Mouse (Mus musculus): ENCODE data around the gene Usp31.

The Usp31 gene

DNA sequence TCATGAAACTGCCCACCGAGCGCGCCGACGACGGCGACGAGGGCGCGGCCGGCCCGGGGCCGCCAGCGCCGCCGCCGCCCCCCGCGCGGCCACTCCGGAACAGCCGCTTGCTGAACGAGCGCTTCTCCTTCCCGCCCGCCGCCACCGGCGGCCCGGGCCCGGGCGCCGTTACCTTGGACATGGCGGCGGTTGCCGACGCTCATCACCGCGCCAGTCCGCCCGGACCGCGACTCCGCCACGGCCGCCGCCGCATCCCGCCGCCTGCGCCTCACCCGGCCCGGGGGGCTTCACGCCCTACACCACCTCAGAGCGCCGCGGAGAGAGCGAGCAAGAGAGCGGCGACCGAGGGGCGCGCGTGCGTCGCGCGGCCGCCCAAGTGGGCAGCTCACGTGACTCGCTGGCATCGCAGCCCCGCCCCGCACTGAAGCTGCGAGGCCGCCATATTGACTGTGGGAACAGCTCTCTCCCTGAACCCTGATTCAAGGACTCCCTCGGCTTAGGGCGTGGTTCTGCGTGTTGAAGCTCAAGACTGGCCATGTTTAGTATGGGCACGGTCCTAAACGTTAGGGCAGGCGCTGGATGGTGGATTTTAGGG is at the start of gene Usp31:
Usp31 (minus strand) TSS at position 181 of the 595 bp plus-strand sequence.
- peak; percentile 98 for DNase-seq

DNA sequence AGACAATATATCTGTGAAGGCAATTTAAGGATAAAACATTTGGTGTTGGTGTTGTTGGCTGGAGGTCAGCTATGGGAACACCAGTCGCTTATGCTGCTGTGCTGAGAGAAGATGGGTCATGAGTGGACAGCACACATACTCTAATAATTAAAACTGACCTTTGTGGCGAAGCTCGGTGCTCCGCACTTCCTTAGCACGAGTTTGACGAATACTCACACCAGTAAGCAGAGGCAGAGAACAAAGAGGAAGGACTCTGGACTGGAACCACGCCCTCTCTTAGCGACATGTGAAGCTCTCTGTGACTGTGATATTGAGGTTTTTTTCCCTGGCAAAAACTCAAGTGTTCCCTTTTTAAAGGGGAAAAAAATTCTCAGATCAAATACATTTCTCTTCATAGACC is 47.7 kb upstream of the Usp31 start:
- DNase-seq = no peak

DNA sequence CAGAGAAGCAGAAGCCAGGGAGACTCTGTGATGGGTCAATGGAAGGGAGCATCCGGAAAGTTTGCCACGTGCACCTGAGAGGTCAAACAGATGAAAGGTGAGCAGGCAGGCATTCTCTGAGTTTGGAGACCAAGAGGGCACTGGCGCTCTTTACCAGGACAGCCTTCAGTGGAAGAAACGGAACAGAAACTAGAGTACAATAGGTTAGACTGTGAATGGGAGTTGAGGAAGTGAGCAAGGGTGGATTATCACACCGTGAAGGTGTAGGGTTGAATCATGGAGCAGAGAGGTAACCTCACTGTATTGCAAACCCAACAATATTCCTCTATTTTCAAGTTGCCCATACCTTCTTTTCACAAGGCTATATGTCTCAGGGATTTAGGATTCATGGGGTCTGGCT is 43.2 kb upstream of the Usp31 start:
- DNase-seq = no peak

DNA sequence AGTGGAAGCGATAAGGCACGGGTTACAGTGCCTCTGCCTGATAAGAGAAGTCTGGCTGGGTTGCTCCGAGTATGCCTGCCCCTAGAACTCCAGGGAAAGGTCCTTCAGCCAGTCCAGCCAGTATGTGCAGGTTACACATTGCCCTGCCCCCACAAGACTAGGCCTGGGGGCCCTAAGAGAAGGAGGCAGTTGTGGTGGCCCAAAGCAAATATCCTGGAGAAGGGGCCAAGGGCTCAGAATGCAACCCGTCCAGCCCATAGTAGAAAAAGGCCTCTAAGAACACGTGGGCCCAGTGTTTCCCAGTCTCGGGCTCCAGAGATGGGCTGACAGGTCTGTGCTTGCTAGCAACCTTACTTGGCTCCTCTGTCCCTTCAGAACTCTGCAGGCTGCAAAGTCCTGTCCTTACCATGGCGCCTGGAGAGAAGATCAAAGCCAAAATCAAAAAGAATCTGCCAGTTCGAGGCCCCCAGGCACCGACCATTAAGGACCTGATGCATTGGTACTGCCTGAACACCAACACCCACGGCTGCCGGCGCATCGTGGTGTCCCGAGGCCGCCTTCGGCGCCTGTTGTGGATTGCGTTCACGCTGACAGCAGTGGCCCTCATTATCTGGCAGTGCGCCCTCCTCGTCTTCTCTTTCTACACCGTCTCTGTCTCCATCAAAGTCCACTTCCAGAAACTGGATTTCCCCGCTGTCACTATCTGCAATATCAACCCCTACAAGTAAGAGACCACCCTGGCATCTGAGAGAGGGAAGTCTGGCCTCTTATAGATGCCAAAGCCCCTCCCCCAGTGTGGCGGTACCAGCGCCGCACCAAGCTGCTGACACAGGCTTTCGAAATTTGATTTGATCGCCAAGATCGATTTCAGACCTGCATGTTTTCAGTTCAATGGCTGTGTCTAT is 30.7 kb upstream of the Usp31 start:
- DNase-seq = no peak

DNA sequence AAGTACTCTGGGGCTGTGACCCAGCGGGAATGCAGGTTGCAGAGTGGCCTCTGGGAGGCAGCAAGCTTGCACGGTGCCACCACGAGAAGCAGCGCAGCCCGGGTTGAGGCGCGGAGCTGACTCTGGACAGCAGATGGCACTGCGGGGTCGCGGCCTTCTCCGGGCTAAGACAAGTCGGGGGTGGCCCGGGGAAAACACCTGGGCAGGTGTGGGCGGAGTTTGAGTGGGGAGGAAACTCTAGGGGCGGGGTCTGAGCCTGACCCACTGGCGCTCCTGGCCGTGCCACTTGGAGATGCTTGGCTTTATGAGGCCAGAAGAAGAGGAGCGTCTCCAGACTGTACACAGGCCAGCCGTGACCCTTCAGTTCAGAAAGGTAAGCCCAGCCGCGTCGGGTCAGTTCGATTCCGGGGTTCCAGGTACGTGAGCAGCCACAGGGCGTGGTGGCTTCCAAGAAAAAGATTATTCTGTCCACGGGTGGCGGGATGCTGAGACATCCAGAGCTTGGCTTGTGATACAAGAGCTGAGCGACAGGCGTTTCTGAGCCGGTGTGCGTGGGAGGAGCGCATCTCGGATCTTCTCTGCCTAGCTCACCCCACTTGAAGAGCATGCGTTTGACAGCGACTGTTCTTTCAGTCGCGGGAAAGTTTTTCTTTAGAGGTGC is 27.2 kb upstream of the Usp31 start, which contains the start of gene Scnn1g:
Scnn1g (plus strand) TSS at position 309 of the 661 bp plus-strand sequence.
- DNase-seq = peak; percentile 81

DNA sequence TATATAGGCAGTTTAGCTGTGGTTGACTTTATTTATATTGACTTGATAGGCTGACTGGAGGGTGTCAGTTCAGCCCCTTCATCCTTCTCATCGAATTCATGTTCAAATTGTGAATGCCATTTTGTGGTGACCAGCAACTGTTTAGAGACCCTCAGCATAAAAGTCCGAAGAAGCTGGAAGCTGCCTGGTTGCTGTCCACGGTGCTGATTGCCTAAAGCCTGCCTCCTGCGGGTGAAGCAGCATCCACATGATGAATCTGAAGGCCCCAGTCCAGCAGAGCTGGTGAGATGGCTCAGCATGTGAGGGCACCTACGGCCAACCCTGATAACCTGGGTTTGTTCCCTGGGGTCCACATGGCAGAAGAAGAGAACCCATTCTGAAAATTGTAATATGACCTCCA is 23.2 kb upstream of the Usp31 start:
- DNase-seq = no peak

DNA sequence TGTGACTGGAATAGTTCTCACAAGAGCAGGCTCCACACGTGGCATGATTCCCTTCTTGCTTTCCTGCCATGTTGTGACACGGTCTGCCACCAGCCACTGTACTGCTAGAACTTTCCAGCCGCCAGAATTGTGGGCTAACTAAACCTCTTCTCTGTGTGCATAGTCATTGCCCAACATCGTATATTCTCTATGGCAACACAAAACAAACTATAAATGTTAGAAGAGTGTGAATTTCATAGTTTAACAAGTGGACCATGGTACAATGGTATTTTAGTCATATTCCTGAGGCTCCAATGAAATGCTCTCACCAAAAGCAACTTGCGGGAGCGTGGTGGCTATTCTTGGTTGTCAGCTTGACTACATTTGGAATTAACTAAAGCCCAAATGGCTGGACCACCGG is 10.0 kb upstream of the Usp31 start:
- no peak for DNase-seq

DNA sequence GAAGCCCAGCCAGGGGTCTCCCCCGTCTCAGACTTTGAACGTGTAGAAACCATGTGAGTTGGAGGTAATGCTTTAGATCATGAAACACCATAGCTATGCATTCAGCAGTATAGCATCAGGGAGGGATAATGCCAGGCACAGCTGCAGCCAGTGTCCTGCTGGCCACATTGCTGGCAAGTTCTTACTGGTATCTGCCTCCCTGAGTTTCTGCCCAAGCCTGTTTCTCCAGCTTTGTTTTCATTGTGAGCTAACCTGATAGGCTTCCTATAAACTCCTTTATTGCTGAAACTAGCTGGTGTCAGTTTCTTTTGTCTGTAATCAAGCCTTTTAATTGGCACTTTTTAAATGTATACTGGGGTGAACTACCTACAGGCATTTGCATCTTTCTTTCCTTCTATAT is 4.1 kb upstream of the Usp31 start:
- no peak for DNase-seq

DNA sequence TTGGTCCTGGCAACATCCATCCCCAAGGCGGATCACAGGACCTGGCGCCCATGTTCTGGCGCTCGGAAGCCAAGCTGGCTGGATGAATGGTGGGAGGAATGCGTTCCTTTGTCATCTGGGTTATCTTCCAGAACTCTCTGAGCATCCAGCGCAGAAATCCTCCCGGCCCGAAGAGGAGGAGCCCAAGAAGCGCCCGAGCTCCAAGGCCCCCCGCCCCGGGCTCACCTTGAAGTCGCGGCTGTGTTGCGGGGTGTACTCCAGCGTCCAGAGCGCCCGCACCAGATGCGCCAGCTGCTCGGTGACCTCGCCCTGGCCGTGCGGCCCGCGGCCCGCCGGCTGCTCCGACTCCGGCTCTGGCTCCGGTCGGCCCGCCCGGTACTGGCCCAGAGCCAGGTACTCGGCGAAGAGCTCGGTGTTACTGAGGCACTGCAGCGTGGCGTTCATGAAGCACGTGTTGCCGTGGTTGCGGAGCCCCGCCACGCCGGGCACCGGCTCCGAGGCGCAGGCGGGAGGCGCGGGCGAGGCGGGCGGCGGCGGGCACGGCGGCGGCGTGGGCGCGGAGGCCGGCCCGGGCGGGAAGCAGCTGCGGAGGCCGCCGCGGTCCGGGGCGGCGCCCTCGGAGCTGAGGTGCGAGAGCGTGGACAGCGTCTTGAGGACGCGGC is 511 bp downstream of the Usp31 start:
- peak; percentile 42 for DNase-seq

DNA sequence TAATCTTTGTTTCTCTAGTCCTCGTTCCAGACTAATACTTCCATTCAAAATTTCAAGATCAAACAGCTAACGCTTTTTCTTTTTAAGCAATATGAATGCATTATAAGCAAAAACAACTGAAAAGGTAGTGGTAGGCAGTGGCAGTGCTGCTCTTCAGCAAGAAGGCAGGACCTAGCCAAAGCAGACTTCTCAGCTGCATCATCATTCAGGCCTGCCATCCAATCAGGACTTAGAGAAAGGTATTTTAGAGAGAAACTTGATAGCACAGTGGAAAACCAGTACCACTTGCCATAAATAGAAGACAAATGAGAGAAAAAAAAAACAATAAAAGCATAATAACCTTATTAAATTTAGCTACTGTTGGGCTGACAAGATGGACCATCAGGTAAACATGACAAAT is 2.0 kb downstream of the Usp31 start:
- no peak for DNase-seq

DNA sequence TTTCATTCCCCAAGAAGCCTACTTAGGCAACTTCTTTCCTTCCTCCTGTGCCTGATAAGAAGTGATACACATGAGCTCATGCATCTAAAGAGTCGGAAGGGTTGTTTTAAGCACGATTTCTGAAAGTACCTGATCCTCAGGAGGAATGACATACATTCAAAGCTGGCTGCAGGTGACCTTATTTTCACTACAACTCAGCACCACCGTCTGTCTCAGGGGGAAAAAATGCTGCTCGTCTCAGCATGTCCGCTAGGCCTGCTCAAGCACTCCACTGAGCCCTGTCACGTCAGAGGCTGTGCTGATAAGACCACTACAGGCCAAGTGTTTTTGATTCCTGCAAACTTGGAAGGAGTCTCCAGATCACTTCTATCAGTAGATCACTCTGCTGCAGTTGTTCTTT is 5.1 kb downstream of the Usp31 start:
- DNase-seq = no peak

DNA sequence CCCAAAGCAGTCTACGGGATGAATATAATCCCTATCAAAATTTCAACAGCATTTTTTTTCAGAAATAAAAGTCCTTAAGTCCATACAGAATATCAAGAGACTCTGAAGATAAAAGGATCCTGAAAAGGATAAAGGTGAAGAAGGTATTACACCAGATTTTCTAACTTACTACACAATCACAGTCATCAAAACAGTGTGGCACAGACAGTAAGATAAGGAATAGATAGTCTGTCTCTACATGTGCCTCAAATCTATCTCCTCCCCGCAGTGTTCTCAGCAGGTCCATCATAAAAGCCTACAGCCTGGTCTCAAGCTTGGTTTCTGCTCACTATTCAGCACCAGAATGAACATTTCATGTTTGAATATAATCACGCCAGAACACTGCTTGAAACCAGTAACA is 6.6 kb downstream of the Usp31 start:
- no peak for DNase-seq

DNA sequence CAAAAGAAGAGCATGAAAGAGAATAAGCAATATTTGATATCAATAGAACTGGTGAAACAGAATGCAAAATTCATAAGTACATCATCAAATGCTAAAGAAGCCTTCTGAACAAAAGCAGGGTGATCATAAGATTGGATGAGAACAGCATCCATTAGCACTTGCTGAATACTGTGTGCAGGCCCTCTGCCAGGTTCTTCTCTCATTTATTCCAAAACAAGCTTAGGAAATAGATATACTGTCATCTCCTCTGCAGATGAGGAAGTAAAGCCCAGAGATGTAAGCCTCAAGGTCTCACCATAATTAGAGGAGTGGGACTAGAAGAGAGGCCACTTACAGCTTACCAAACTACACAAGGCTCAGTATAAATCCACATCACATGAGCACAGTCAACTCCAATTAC is 7.8 kb downstream of the Usp31 start:
- peak; percentile 17 for DNase-seq

DNA sequence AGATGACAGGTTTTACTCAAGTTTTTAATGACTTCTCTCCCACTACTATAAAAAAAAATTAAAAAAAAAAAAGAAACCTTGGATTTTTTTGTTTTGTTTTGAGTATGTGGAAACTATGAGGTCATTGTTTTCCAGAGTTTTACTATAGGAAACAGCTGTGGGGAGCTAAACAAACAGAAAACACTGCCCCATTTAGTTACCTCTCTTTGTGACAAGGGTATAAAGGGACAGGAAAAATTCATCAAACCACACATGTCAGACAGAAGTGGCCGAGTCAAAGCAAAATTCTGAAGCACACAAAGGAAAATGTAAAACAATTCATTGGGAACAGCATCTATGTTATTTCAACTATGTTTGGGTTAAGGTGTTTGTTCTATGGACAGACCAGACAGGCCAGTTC is 9.5 kb downstream of the Usp31 start:
- DNase-seq = no peak

DNA sequence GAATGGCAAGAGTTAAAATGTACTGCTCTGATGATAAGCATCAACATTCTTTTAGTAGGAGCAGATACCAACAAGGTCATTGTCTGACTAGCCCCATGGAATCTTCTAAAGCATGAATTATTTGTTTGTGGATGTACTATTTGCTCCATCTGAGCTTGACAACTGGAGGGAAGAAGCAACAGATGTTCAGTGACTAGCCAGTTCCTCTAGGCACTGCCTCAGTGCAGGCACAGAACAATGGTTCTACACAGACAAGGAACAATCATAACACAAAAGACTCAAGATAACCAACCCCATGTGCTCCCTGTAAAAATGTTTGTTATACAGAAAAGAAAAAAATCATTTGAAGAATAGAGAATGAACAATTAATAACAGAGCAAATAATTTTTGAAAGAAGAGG is 9.9 kb downstream of the Usp31 start:
- DNase-seq = peak; percentile 48

DNA sequence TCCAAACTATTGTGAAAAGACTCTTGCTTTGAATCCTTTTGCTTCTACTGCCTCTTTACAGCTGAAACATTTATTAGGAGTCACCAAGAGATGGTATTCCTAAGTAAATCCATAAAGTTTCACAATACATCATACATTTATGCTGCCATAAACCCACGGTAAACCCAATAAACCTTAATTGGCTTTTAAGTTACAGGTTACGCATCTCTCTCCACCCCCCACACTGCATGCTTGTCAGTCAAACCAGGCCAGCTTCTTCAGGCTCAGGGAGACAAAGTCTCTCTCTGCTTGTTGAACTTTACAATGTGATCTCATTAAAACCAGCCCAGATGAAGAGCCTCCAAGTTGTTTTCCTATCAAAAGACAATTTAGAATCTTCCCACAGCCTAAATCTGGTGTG is 15.2 kb downstream of the Usp31 start:
- no peak for DNase-seq

DNA sequence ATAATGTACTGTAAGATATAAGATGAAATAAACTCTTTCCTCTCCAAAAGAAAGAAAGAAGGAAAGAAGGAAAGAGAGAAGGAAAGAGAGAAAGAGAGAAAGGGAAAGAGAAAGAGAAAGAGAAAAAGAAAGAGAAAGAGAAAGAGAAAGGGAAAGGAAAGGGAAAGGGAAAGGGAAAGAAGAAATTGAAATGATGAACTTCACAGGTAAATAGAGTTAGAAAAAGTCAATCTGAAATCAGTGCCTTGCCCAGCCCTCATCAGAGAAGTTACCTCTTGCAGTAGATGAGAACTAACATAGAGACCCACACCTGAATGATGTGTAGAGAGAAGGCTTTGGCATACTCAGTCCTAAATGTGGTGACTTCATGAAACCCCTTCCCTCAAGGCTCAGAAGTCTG is 17.7 kb downstream of the Usp31 start:
- DNase-seq = no peak

DNA sequence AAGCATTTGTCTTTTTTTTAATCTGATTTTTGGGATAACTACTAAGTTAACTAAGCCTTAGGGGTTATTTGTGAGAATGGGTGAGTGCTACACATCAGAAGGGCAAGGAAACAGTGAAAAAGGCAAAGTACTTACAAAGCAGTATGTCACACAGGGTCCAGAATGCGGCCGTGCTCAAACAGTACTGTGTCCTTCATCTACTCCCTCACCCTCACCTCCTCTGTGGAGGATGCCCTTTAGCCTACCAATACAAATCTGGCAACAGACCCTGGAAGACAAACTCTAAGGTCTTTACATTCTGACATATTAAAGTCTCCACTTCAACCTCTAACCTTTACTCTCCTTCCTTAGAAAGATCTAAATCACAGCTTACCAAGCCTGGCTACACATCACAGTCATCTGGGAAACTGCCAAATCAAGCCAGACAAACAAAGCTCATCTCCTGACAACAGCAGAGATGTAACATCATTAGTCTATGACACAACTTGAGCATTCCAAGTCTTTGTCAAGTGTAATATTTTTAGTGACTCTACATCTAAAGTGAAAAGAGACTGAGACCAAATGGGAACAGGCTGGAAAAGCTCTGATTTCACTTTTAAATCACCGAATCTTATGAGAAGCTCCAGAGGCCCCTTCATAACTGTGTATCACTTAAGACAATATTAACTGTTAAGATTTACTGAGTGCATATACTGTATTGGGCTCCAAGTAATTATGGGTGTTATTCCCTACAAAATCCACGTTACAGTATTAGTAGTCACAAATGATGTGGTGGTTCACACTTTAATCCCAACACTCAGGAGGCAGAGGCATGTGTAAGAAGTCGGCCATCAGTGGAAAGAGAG is 21.7 kb downstream of the Usp31 start:
- no peak for DNase-seq

DNA sequence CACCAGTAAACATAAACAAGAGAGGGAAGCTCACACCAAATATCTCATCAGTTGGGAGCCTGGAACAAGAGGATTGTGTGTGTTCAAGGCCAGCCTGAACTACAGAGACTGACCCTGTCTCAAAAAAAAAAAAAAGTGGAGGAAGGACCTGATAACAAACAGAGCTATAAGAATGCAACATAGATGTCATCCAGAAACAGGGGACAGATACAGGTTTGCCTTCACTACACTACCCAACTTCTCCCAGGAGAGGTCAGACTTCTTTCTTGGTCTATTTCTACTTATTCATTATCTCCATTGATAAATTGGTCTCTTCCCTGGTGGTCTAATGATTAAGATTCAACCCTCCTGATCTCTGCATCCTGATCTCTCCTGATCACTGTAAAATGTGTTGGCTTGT is 25.9 kb downstream of the Usp31 start:
- no peak for DNase-seq

DNA sequence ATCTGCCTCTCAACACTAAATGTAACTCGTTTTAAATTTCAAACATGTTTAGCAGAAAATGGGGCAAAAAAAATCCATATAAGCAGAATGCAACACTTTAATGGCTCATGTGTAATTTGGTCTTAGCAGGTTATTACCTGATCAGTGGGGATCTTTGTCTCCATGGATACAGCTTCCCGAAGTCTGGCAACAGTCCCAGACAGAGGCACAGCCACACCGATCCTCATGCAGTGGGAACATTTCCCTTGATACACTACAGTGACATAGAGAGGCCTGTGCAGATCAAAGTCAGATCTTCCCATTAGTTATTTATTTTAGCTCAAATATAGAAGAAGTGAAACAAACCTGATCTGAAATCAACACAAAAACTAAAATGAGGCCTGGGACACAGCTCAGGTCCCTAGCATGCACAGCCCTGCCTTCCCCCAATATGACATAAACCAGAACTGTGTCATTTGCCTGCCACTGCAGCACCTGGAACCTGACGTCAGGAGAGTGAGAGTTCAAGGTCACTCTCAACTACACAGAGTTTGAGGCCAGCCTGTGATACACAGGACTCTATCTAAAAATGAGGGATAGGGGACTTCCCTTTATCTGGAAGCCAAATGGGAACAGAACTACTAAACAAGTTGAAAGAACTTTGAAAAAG is 29.8 kb downstream of the Usp31 start:
- no peak for DNase-seq

DNA sequence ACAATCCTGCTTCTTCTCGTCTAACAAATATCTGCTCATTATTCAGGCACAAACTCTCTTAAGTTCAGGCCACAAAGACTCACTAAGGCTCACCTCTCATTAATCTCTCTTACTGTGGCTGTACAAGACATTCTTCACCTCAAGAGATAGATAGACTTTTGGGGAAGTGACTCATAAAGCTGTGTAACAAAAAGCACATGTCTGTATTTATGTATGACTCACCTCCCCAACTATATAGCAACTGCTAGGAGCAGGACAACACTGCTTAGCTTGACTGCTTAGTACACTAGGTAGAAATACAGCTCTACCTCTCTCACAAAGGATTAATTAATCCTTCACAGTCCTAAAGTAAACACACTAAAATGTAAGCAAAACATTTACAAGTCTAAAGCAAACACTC is 46.3 kb downstream of the Usp31 start:
- no peak for DNase-seq

DNA sequence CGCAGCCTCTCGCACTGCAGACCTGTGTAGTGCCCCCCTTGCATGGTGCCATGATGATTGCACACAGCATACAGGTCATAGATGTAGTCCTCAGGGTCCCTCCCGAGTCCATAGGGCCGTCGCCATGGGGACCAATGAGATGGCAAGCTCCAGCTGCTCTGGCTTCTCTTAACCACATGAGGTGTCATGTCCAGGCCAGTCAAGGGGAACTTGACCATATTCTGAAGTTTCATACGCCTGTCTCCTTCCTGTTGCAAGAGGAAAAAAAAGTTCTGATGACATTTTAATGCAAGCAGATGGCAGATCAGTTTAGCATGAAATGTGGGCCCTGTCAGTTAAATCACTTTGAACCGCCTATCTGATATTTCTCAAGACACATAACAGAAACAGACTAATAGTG is 48.2 kb downstream of the Usp31 start:
- DNase-seq = no peak

All from layer of hippocampus, adult 9-11 months (tissue).